Mouse (Mus musculus) liver, embryonic 13.5 days (tissue): ENCODE results near the gene Ccdc151. TPM values are rescaled to one million over a fixed set of nuclear protein-coding genes. Genes with fewer than 3 reads are reported as not detected.

Experiments used
- ATAC-seq: fragments of 200-750 bp; cut with Nextera tagmentation; 2 replicates; pipeline ENCODE4 v1.8.0; 2017; ENCODE audit warnings: low read depth, mild to moderate bottlenecking, moderate number of reproducible peaks, moderate library complexity
- DNase-seq: peaks from one replicate; pipeline ENCODE4 v3.0.0; 2022
- H3K27ac ChIP-seq: fragments of 300-500 bp; sonication (generic); 2 replicates; pipeline ENCODE4 v1.5.1; 2015; ENCODE audit warnings: moderate library complexity, mild to moderate bottlenecking, inconsistent platforms
- H3K27me3 ChIP-seq: fragments of 300-500 bp; sonication (generic); 2 replicates; pipeline ENCODE4 v1.6.1; 2015; ENCODE audit warnings: mild to moderate bottlenecking, inconsistent platforms
- H3K36me3 ChIP-seq: fragments of 300-500 bp; sonication (generic); 2 replicates; pipeline ENCODE4 v1.6.1; 2015; ENCODE audit warnings: mild to moderate bottlenecking, inconsistent platforms
- H3K4me1 ChIP-seq: fragments of 300-500 bp; sonication (generic); replicated peaks from 2 replicates; pipeline ENCODE4 v1.6.1; 2015; ENCODE audit warnings: inconsistent platforms
- H3K4me2 ChIP-seq: fragments of 300-500 bp; sonication (generic); 2 replicates; pipeline ENCODE4 v1.6.1; 2015; ENCODE audit warnings: inconsistent platforms, mild to moderate bottlenecking, moderate library complexity
- H3K4me3 ChIP-seq: fragments of 300-500 bp; sonication (generic); replicated peaks from 2 replicates; pipeline ENCODE4 v1.5.1; 2015; ENCODE audit warnings: mild to moderate bottlenecking, inconsistent platforms
- H3K9ac ChIP-seq: fragments of 300-500 bp; sonication (generic); 2 replicates; pipeline ENCODE4 v1.6.1; 2015; ENCODE audit warnings: mild to moderate bottlenecking, inconsistent platforms
- H3K9me3 ChIP-seq: fragments of 300-500 bp; sonication (generic); replicated peaks from 2 replicates; pipeline ENCODE4 v1.6.1; 2016; ENCODE audit warnings: inconsistent platforms
- WGBS: fragments of 180-500 bp; shearing (Covaris S2); methylation state at CpG from one replicate; pipeline ENCODE4 v1.1.7; 2015; ENCODE audit not compliant: insufficient replicate concordance; 5-methylcytosine and 5-hydroxymethylcytosine counted together
- polyA plus RNA-seq: library from polyadenylated mRNA; unstranded; fragments of >200 nt; fragmentation: Nextera tagmentation; extraction: Ambion mirVana; gene quantifications from 2 replicates; pipeline ENCODE4 v1.2.1, GENCODE M21; 2015

Gene Ccdc151
- polyA plus RNA-seq = 0.16 TPM in 1 of 2 replicates, not detected in the other

DNA sequence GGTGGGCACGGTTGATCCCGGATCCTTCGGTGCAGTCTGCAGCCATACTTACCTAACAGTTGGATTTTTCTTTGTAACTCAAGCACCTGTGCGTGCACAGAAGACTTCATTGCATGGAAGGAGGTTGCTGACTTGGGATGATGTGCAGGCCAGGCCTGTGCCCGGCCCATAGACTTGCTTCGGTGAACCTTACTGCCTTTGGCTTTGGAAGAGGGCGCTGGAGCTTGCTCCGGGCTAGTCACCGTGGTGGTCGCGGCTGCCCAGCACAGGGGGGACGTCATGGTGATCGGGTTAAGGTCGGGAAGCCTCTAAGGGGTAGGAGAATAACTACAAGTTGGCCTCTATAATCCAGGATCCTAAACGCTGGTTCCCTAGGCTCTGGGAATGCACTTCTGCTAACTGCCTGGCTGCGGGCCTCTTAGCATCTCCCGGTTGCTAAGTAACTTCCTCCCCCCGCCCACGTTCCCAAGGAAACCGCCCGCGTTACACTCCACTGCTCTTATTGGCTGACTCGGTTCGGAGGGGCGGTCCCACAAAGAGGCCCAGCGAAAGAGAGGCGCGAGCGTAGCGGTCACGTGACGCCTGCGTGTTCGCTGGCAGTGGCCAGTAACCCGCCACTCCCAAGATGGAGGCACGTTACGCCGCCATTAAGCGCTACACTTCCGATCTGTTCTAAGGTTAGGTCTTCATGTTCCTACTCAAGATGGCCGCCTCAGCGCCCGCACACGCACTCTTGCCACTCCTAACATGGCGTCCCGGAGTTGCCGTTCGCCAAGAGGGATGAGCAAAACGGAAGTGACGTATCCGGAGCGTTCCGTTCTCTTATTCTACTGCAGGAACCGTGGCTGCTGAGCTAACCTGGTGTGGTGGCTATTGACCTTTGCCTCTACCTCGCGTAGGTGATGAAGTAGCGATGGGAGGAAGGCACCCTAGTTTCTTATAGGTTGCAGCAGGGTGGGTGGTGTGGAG lies at the start of gene Ccdc151, which contains the start of gene Prkcsh:
TSS of gene Ccdc151 (minus strand) at position 441 of the 969 bp plus-strand sequence.
TSS of gene Prkcsh (plus strand) at position 613 of the 969 bp plus-strand sequence.
- peak; percentile 99 for ATAC-seq

DNA sequence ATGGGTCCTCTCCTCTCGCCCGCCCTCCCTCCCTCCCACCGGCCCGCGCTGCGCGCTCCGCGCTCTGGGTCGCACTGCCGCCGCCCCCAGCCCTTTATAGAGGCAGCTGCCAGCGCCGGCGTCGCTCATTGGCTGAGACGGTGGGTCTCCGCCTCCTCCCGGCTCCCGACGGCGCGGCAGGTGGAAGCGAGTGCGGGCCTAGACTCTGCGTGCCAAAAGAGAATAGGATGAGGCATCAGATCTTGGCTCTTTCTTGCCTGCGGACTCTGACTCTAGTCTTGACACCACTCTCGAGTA lies 49.5 kb upstream of the Ccdc151 start, which contains the start of gene Elavl3:
TSS of gene Elavl3 (minus strand) at position 66 of the 297 bp plus-strand sequence.
- H3K9me3 ChIP-seq = no peaks in the 10 kb centered on the region
- WGBS = 2% methylated on average over 26 of the region's 28 CpGs
- H3K36me3 ChIP-seq = peaks cover 1% of the 10 kb centered on the region; the same call in 1 of the 2 replicates
- no peak within 1 kb of the TSS for H3K9ac ChIP-seq
- H3K4me2 ChIP-seq = peak within 1 kb of the TSS; percentile 68
- peaks cover 87% of the 10 kb centered on the region for H3K27me3 ChIP-seq
- H3K4me3 ChIP-seq = peak within 1 kb of the TSS; percentile 40
- no peak for ATAC-seq
- no peak within 1 kb of the TSS for H3K27ac ChIP-seq
- DNase-seq = no peak
- peaks cover 44% of the 10 kb centered on the region for H3K4me1 ChIP-seq

More for the DNA sequence above, at the start of gene Ccdc151, which contains the start of gene Prkcsh:
- Histone ChIP-seq H3K4me2 (peak within 1 kb of the TSS; percentile 95), H3K36me3 (peaks cover 36% of the 10 kb centered on the region), H3K9ac (peak within 1 kb of the TSS; percentile 80), H3K27ac (peak within 1 kb of the TSS; percentile 83), H3K4me1 (peaks cover 31% of the 10 kb centered on the region), H3K4me3 (peak within 1 kb of the TSS; percentile 84), H3K27me3 (peaks cover 25% of the 10 kb centered on the region), H3K9me3 (no peaks in the 10 kb centered on the region)
- peak; percentile 99 for DNase-seq
- 6% methylated on average over 57 of the region's 57 CpGs for WGBS

GRCm38 (mm10) chr9:22051161-22051957 lies 48.9 kb upstream of the Ccdc151 start:
- DNase-seq (no peak), ATAC-seq (no peak)
- Histone ChIP-seq H3K27me3 (peaks cover 87% of the 10 kb centered on the region), H3K4me1 (peaks cover 44% of the 10 kb centered on the region), H3K9ac (no peak overlapping the region), H3K27ac (no peak overlapping the region), H3K4me2 (peak overlapping the region; percentile 68), H3K4me3 (peak overlapping the region; percentile 40), H3K36me3 (no peaks in the 10 kb centered on the region), H3K9me3 (no peaks in the 10 kb centered on the region)
- WGBS = 4% methylated on average over 59 of the region's 67 CpGs

DNA sequence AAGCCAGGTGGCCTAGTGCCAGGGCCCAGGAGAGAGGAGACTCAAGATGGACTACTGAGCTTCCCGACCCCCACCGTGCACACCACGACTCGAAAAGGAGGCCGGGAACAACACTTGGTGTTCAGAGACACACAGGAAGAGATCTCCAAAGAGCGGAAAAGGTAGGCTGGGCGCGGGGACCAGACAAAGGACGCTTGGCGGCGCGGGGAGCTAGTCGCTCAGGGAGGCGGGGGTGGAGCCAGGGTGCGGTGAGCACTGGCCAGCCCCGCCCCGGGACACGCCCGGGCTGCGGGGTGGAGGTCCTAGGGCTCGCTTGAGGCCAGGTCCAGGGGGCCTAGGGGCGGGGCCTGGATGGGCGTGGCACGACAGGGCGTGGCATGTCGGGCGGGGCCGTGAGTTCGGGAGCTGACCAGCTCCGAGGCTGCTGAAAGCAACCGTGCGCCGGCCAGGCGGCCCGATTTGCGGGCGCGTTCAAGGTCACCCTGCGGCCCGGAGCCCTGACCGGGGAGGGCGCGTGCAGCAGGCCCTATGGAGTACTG lies 48.0 kb upstream of the Ccdc151 start:
- Histone ChIP-seq H3K9ac (no peak overlapping the region), H3K27me3 (peaks cover 81% of the 10 kb centered on the region), H3K4me3 (peak overlapping the region; percentile 40), H3K4me2 (peak overlapping the region; percentile 68), H3K36me3 (no peaks in the 10 kb centered on the region), H3K27ac (no peak overlapping the region), H3K9me3 (no peaks in the 10 kb centered on the region), H3K4me1 (peaks cover 41% of the 10 kb centered on the region)
- peak; percentile 79 for DNase-seq
- ATAC-seq = peak; percentile 72
- 1% methylated on average over 43 of the region's 43 CpGs for WGBS

GRCm38 (mm10) chr9:22049721-22050270 lies 47.4 kb upstream of the Ccdc151 start:
- H3K27me3 ChIP-seq = peaks cover 74% of the 10 kb centered on the region
- peaks cover 35% of the 10 kb centered on the region for H3K4me1 ChIP-seq
- ATAC-seq = no peak
- no peaks in the 10 kb centered on the region for H3K36me3 ChIP-seq
- no peaks in the 10 kb centered on the region for H3K9me3 ChIP-seq
- H3K9ac ChIP-seq = no peak overlapping the region
- H3K4me2 ChIP-seq = peak overlapping the region; percentile 68; the same call in 1 of the 2 replicates
- H3K4me3 ChIP-seq = no peak overlapping the region
- H3K27ac ChIP-seq = no peak overlapping the region
- 49% methylated on average over 4 of the region's 4 CpGs for WGBS
- DNase-seq = no peak

- H3K27ac ChIP-seq = no peak overlapping the region
- DNase-seq (no peak), ATAC-seq (no peak)
- H3K9me3 ChIP-seq = no peaks in the 10 kb centered on the region
- peaks cover 30% of the 10 kb centered on the region for H3K4me1 ChIP-seq
- WGBS = 61% methylated on average over 11 of the region's 11 CpGs
- H3K36me3 ChIP-seq = no peaks in the 10 kb centered on the region
- no peak overlapping the region for H3K4me2 ChIP-seq
- no peak overlapping the region for H3K4me3 ChIP-seq
- peaks cover 70% of the 10 kb centered on the region for H3K27me3 ChIP-seq
- H3K9ac ChIP-seq = no peak overlapping the region
Measured at GRCm38 (mm10) chr9:22049315-22049714, 46.9 kb upstream of the Ccdc151 start.

- Histone ChIP-seq H3K36me3 (no peaks in the 10 kb centered on the region), H3K4me1 (peaks cover 29% of the 10 kb centered on the region), H3K4me2 (no peak overlapping the region), H3K9me3 (no peaks in the 10 kb centered on the region), H3K4me3 (no peak overlapping the region), H3K27ac (no peak overlapping the region), H3K9ac (no peak overlapping the region), H3K27me3 (peaks cover 50% of the 10 kb centered on the region)
- WGBS = 49% methylated on average over 9 of the region's 9 CpGs
- ATAC-seq = no peak
- no peak for DNase-seq
Measured at GRCm38 (mm10) chr9:22047329-22047728, 44.9 kb upstream of the Ccdc151 start.

GRCm38 (mm10) chr9:22041832-22042231 lies 39.4 kb upstream of the Ccdc151 start:
- no peak overlapping the region for H3K27ac ChIP-seq
- H3K4me3 ChIP-seq = no peak overlapping the region
- DNase-seq (no peak), ATAC-seq (no peak)
- peaks cover 2% of the 10 kb centered on the region; the same call in 1 of the 2 replicates for H3K27me3 ChIP-seq
- 49% methylated on average over 2 of the region's 2 CpGs for WGBS
- no peak overlapping the region for H3K9ac ChIP-seq
- no peaks in the 10 kb centered on the region for H3K36me3 ChIP-seq
- H3K4me1 ChIP-seq = no peaks in the 10 kb centered on the region
- H3K9me3 ChIP-seq = no peaks in the 10 kb centered on the region
- H3K4me2 ChIP-seq = no peak overlapping the region

DNA sequence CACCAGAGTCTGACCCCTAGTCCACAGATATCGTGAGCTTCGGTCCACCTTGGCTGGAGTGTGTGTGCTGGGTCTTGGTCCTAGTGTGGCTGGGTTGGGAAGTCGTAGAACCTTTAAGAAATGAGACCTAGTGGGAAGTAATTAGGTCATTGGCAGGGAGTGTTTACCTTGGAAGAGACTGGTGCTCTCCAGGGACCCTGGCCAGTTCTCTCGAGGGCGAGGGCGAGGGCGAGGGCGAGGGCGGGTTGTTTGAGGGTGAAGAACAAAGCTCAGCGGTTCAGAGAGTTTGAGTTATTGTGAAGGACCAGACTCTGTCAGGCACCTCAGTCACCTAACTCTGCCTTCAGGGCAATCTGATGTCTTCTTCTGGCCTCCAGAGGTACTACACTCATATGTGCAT lies 35.4 kb upstream of the Ccdc151 start:
- no peaks in the 10 kb centered on the region for H3K36me3 ChIP-seq
- no peak for ATAC-seq
- no peak overlapping the region for H3K4me3 ChIP-seq
- no peak overlapping the region for H3K27ac ChIP-seq
- H3K4me2 ChIP-seq = no peak overlapping the region
- 63% methylated on average over 10 of the region's 10 CpGs for WGBS
- no peak overlapping the region for H3K9ac ChIP-seq
- H3K27me3 ChIP-seq = no peaks in the 10 kb centered on the region
- no peaks in the 10 kb centered on the region for H3K4me1 ChIP-seq
- H3K9me3 ChIP-seq = no peaks in the 10 kb centered on the region
- no peak for DNase-seq

DNA sequence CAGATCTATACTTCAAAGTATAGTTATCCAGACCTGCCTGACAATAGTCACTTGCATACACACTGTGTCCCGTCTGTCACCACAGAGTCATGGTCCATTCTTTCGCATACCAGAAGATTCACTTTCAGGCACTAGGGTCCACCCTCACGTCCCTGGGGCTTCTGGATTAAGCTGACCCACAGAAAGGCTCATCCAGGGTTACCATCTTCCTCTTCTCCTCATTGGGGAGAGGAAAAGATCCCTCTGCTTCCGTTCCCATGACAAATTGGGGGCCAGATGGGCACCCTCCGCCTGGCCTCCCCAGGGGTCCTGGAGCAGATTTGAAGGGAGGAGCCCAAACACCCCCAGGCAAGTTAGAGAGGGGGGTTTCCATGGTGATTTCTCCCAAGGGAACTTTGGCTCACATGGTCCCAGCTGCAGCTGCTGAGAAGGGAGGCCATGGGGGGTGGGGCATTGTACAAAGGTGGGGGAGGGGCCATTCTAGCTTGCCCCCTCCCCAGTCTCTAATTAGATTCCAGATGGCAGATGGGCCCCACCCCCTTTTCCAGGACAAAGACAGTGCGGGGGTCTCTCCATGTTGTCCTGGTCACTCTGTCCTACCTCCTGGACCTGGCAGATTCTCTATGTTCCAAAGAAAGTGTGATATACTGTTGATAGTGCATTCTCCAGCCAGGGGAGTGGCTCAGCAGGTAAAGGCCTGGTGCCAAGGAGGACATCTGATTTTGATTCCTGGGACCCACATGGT lies 33.0 kb upstream of the Ccdc151 start:
- H3K27ac ChIP-seq = no peak overlapping the region
- no peaks in the 10 kb centered on the region for H3K4me1 ChIP-seq
- WGBS = 52% methylated on average over 6 of the region's 6 CpGs
- H3K36me3 ChIP-seq = no peaks in the 10 kb centered on the region
- ATAC-seq (no peak), DNase-seq (no peak)
- H3K27me3 ChIP-seq = peaks cover 6% of the 10 kb centered on the region; the same call in 1 of the 2 replicates
- no peaks in the 10 kb centered on the region for H3K9me3 ChIP-seq
- H3K4me2 ChIP-seq = no peak overlapping the region
- no peak overlapping the region for H3K4me3 ChIP-seq
- H3K9ac ChIP-seq = no peak overlapping the region
